Mouse (Mus musculus) MEL (cell line): ENCODE data around the gene Srsf3. TPM values are rescaled to one million over a fixed set of nuclear protein-coding genes. Genes with fewer than 3 reads are reported as not detected.

Source experiments
- DNase-seq: peaks from one replicate; pipeline ENCODE4 v3.0.0; 2011; ENCODE audit warnings: low read depth, low spot score
- H3K27ac ChIP-seq: 2 replicates; pipeline ENCODE4 v1.5.1; 2012; ENCODE audit warnings: low read depth, mild to moderate bottlenecking, control low read depth, low read length, moderate library complexity; ENCODE audit not compliant: control insufficient read depth
- H3K27me3 ChIP-seq, 2 experiments: fragments of 150-350 bp in 1 of 2; sonication (generic) in 1 of 2; 2 replicates each; pipeline ENCODE4 v1.6.1; 2012; ENCODE audit warnings: low read length in 2 of 2, mild to moderate bottlenecking in 2 of 2, improper control_type of control experiment in 1 of 2, moderate library complexity in 1 of 2; ENCODE audit not compliant: insufficient read depth in 2 of 2, control insufficient read depth in 1 of 2
- H3K36me3 ChIP-seq, 2 experiments: 2 replicates each; pipeline ENCODE4 v1.6.1; 2012 to 2014; ENCODE audit warnings: low read length in 2 of 2, improper control_type of control experiment in 1 of 2, inconsistent platforms in 1 of 2, mild to moderate bottlenecking in 1 of 2; ENCODE audit not compliant: insufficient read depth in 2 of 2, control insufficient read depth in 1 of 2
- H3K4me1 ChIP-seq, 2 experiments: fragments of 150-350 bp in 1 of 2; sonication (generic) in 1 of 2; 2 replicates each; pipeline ENCODE4 v1.6.1; 2012; ENCODE audit warnings: low read length in 2 of 2, improper control_type of control experiment in 1 of 2, mild to moderate bottlenecking in 1 of 2; ENCODE audit not compliant: insufficient read depth in 2 of 2, control insufficient read depth in 1 of 2
- H3K4me3 ChIP-seq, 2 experiments: fragments of 150-350 bp in 1 of 2; sonication (generic) in 1 of 2; 2 replicates each; pipeline ENCODE4 v1.5.1; 2012; ENCODE audit warnings: low read depth in 2 of 2, low read length in 2 of 2, mild to moderate bottlenecking in 2 of 2, moderate library complexity in 2 of 2, control low read depth in 1 of 2, improper control_type of control experiment in 1 of 2; ENCODE audit not compliant: control insufficient read depth in 1 of 2, insufficient read depth in 1 of 2
- H3K79me2 ChIP-seq: 2 replicates; pipeline ENCODE4 v1.6.1; 2012; ENCODE audit warnings: mild to moderate bottlenecking, low read length, moderate library complexity; ENCODE audit not compliant: control insufficient read depth, poor library complexity, insufficient read depth
- H3K9ac ChIP-seq: 2 replicates; pipeline ENCODE4 v1.6.1; 2012; ENCODE audit warnings: low read depth, mild to moderate bottlenecking, control low read depth, low read length, moderate library complexity; ENCODE audit not compliant: control insufficient read depth, poor library complexity, severe bottlenecking
- H3K9me3 ChIP-seq: fragments of 150-350 bp; sonication (generic); replicated peaks from 2 replicates; pipeline ENCODE4 v1.6.1; 2012; ENCODE audit warnings: mild to moderate bottlenecking, low read length, improper control_type of control experiment, moderate library complexity; ENCODE audit not compliant: insufficient read depth
- CHD2 ChIP-seq: IDR thresholded peaks from 2 replicates; pipeline ENCODE4 v1.6.1; 2011; ENCODE audit warnings: low read length, improper control_type of control experiment
- CTCF ChIP-seq, 3 experiments: IDR thresholded peaks in 2 of 3; conservative IDR thresholded peaks in 1 of 3; 2 replicates each; pipeline ENCODE4 v1.5.1; 2011 to 2012; ENCODE audit warnings: low read length in 3 of 3, low read depth in 2 of 3, mild to moderate bottlenecking in 2 of 3, improper control_type of control experiment in 1 of 3, inconsistent platforms in 1 of 3, mixed read lengths in 1 of 3, moderate library complexity in 1 of 3; ENCODE audit not compliant: control insufficient read depth in 1 of 3, insufficient read depth in 1 of 3, poor library complexity in 1 of 3, severe bottlenecking in 1 of 3
- ELF1 ChIP-seq: IDR thresholded peaks from 2 replicates; pipeline ENCODE4 v1.6.1; 2014; ENCODE audit warnings: low read depth, mild to moderate bottlenecking, inconsistent platforms, low read length, improper control_type of control experiment, moderate library complexity
- EP300 ChIP-seq, 2 experiments: IDR thresholded peaks; 2 replicates each; pipeline ENCODE4 v1.6.1; 2011; ENCODE audit warnings: improper control_type of control experiment in 2 of 2, low read length in 2 of 2, low read depth in 1 of 2, mild to moderate bottlenecking in 1 of 2
- ETS1 ChIP-seq: IDR thresholded peaks from 2 replicates; pipeline ENCODE4 v1.6.1; 2012; ENCODE audit warnings: low read depth, mild to moderate bottlenecking, inconsistent platforms, low read length, improper control_type of control experiment, moderate library complexity
- KAT2A ChIP-seq: conservative IDR thresholded peaks from 2 replicates; pipeline ENCODE4 v1.6.1; 2012; ENCODE audit warnings: low read depth, low read length, improper control_type of control experiment, inconsistent platforms
- MAFK ChIP-seq: IDR thresholded peaks from 2 replicates; pipeline ENCODE4 v1.6.1; 2011; ENCODE audit warnings: low read depth, mild to moderate bottlenecking, low read length, improper control_type of control experiment, borderline replicate concordance
- MAX ChIP-seq: IDR thresholded peaks from 2 replicates; pipeline ENCODE4 v1.6.1; 2011; ENCODE audit warnings: low read length, improper control_type of control experiment
- MAZ ChIP-seq: IDR thresholded peaks from 2 replicates; pipeline ENCODE4 v1.6.1; 2012; ENCODE audit warnings: low read depth, mild to moderate bottlenecking, inconsistent platforms, low read length, improper control_type of control experiment
- MEF2A ChIP-seq: IDR thresholded peaks from 2 replicates; pipeline ENCODE4 v1.6.1; 2014; ENCODE audit warnings: low read depth, mild to moderate bottlenecking, inconsistent platforms, low read length, improper control_type of control experiment; ENCODE audit not compliant: poor library complexity, insufficient replicate concordance, severe bottlenecking; ENCODE audit errors: extremely low read depth
- MXI1 ChIP-seq: IDR thresholded peaks from 2 replicates; pipeline ENCODE4 v1.6.1; 2011; ENCODE audit warnings: mild to moderate bottlenecking, low read depth, low read length, improper control_type of control experiment
- MYC ChIP-seq: IDR thresholded peaks from 2 replicates; pipeline ENCODE4 v1.6.1; 2011; ENCODE audit warnings: low read depth, mild to moderate bottlenecking, low read length, improper control_type of control experiment, moderate library complexity
- NELFE ChIP-seq: IDR thresholded peaks from 2 replicates; pipeline ENCODE4 v1.6.1; 2011; ENCODE audit warnings: low read depth, low read length, improper control_type of control experiment
- POLR2A ChIP-seq, 2 experiments: IDR thresholded peaks; 2 replicates each; pipeline ENCODE4 v1.6.1; 2011 to 2012; ENCODE audit warnings: low read length in 2 of 2, mild to moderate bottlenecking in 2 of 2, control low read depth in 1 of 2, improper control_type of control experiment in 1 of 2, low read depth in 1 of 2, moderate library complexity in 1 of 2; ENCODE audit not compliant: control insufficient read depth in 1 of 2, insufficient read depth in 1 of 2, poor library complexity in 1 of 2
- POLR2AphosphoS2 ChIP-seq: IDR thresholded peaks from 2 replicates; pipeline ENCODE4 v1.6.1; 2011; ENCODE audit warnings: low read length, improper control_type of control experiment
- POLR2AphosphoS5 ChIP-seq: IDR thresholded peaks from 2 replicates; pipeline ENCODE4 v1.6.1; 2012; ENCODE audit warnings: low read depth, borderline replicate concordance, mild to moderate bottlenecking, inconsistent platforms, low read length, moderate library complexity, mixed read lengths
- RAD21 ChIP-seq: IDR thresholded peaks from 2 replicates; pipeline ENCODE4 v1.6.1; 2011; ENCODE audit warnings: mild to moderate bottlenecking, low read depth, low read length, improper control_type of control experiment
- SIN3A ChIP-seq: IDR thresholded peaks from 2 replicates; pipeline ENCODE4 v1.6.1; 2012; ENCODE audit warnings: low read length, improper control_type of control experiment, inconsistent platforms
- SMC3 ChIP-seq: IDR thresholded peaks from 2 replicates; pipeline ENCODE4 v1.6.1; 2011; ENCODE audit warnings: low read depth, low read length, improper control_type of control experiment
- TAL1 ChIP-seq: IDR thresholded peaks from 2 replicates; pipeline ENCODE4 v1.6.1; 2012; ENCODE audit warnings: mild to moderate bottlenecking, inconsistent platforms, low read length, moderate library complexity, mixed read lengths
- TBP ChIP-seq: IDR thresholded peaks from 2 replicates; pipeline ENCODE4 v1.8.0; 2011; ENCODE audit warnings: low read depth, low read length, improper control_type of control experiment
- TCF12 ChIP-seq: IDR thresholded peaks from 2 replicates; pipeline ENCODE4 v1.6.1; 2014; ENCODE audit warnings: low read depth, mild to moderate bottlenecking, inconsistent platforms, low read length, improper control_type of control experiment, moderate library complexity
- UBTF ChIP-seq: IDR thresholded peaks from 2 replicates; pipeline ENCODE4 v1.6.1; 2012; ENCODE audit warnings: low read depth, mild to moderate bottlenecking, inconsistent platforms, low read length, improper control_type of control experiment, moderate library complexity, borderline replicate concordance; ENCODE audit not compliant: insufficient read depth
- ZC3H11A ChIP-seq: IDR thresholded peaks from 2 replicates; pipeline ENCODE4 v1.6.1; 2012; ENCODE audit warnings: low read depth, mild to moderate bottlenecking, inconsistent platforms, low read length, improper control_type of control experiment
- ZKSCAN1 ChIP-seq: IDR thresholded peaks from 2 replicates; pipeline ENCODE4 v1.6.1; 2012; ENCODE audit warnings: low read depth, mild to moderate bottlenecking, inconsistent platforms, low read length, improper control_type of control experiment, moderate library complexity
- ZMIZ1 ChIP-seq: IDR thresholded peaks from 2 replicates; pipeline ENCODE4 v1.6.1; 2012; ENCODE audit warnings: low read depth, mild to moderate bottlenecking, inconsistent platforms, low read length, improper control_type of control experiment, moderate library complexity
- ZNF384 ChIP-seq: IDR thresholded peaks from 2 replicates; pipeline ENCODE4 v1.6.1; 2012; ENCODE audit warnings: low read depth, mild to moderate bottlenecking, inconsistent platforms, low read length, improper control_type of control experiment
- polyA plus RNA-seq, 2 experiments: library from polyadenylated mRNA; stranded (reverse) in 1 of 2; unstranded in 1 of 2; fragments of >175 nt in 1 of 2; fragments of >200 nt in 1 of 2; gene quantifications; 2 replicates each; pipeline versions ENCODE4 v1.2.1 to v1.2.4; 2012; ENCODE audit warnings: low replicate concordance in 2 of 2, low read depth in 1 of 2; ENCODE audit not compliant: insufficient read length in 2 of 2, insufficient read depth in 1 of 2, missing spikeins in 1 of 2
- total RNA-seq: library from RNA; depleted of rRNA; stranded (reverse); fragments of 300-350 nt; gene quantifications from 2 replicates; pipeline ENCODE4 v1.2.3, GENCODE M21; 2012

Gene Srsf3
- total and polyA plus RNA-seq, 3 experiments: 326 to 556 (median 367) TPM

GRCm38 (mm10) chr17:28986833-28987232 lies 45.6 kb upstream of the Srsf3 start:
- Histone ChIP-seq H3K9me3 (no peaks in the 10 kb centered on the region), H3K27ac (no peak overlapping the region), H3K36me3 (no peaks in the 10 kb centered on the region; a peak in 2 of 4 replicates), H3K9ac (no peak overlapping the region), H3K4me3 (no peak overlapping the region), H3K79me2 (no peaks in the 10 kb centered on the region), H3K4me1 (no peaks in the 10 kb centered on the region), H3K27me3 (no peaks in the 10 kb centered on the region)
- DNase-seq: peak; percentile 54
- TF ChIP-seq CTCF (IDR thresholded peaks at IDR 0.05 in 2 of 3, conservative IDR thresholded peaks at IDR 0.05 in 1 of 3; ENCODE audit: control insufficient read depth in 1 of 3, insufficient read depth in 1 of 3, low read depth in 2 of 3, low read length in 3 of 3, poor library complexity in 1 of 3, severe bottlenecking in 1 of 3) (peak; percentile 42 to 86 (median 64)), EP300 (IDR thresholded peaks at IDR 0.05; ENCODE audit: low read depth in 1 of 2, low read length in 2 of 2) (no peak), ETS1 (no peak), ELF1 (no peak), TAL1 (no peak), SMC3 (peak; percentile 29), CHD2 (no peak), MXI1 (no peak), MAX (no peak), MAZ (no peak), NELFE (no peak), SIN3A (no peak), MAFK (no peak), RAD21 (peak; percentile 3; the same call in 1 of the 2 replicates), ZC3H11A (no peak), POLR2A (IDR thresholded peaks at IDR 0.05; ENCODE audit: control insufficient read depth in 1 of 2, insufficient read depth in 1 of 2, low read depth in 1 of 2, low read length in 2 of 2, poor library complexity in 1 of 2) (no peak), TBP (no peak), MYC (peak; percentile 38; the same call in 1 of the 2 replicates), TCF12 (no peak)

- no peaks in the 10 kb centered on the region for H3K4me1 ChIP-seq
- H3K4me3 ChIP-seq: no peak overlapping the region
- H3K9ac ChIP-seq: no peak overlapping the region
- H3K79me2 ChIP-seq: no peaks in the 10 kb centered on the region
- no peak for TF ChIP-seq ZMIZ1
- TF ChIP-seq POLR2AphosphoS5: no peak
- no peak for TF ChIP-seq POLR2AphosphoS2
- 0 out of 2 replicates have a peak, but pooled peaks have one; percentile 38 for TF ChIP-seq MAX
- peak; percentile 89 for TF ChIP-seq MYC
- 0 out of 2 replicates have a peak, but pooled peaks have one; percentile 44 for TF ChIP-seq ZC3H11A
- TF ChIP-seq POLR2A (IDR thresholded peaks at IDR 0.05; ENCODE audit: control insufficient read depth in 1 of 2, insufficient read depth in 1 of 2, low read depth in 1 of 2, low read length in 2 of 2, poor library complexity in 1 of 2): no peak
- TF ChIP-seq RAD21: peak; percentile 55
- TF ChIP-seq MAFK: no peak
- TF ChIP-seq TCF12: no peak
- TF ChIP-seq ZKSCAN1: no peak
- TF ChIP-seq MEF2A: no peak
- no peak for TF ChIP-seq KAT2A
- peak; percentile 89 for TF ChIP-seq SMC3
- peak; percentile 70 to 99 (median 79) for TF ChIP-seq CTCF (IDR thresholded peaks at IDR 0.05 in 2 of 3, conservative IDR thresholded peaks at IDR 0.05 in 1 of 3; ENCODE audit: control insufficient read depth in 1 of 3, insufficient read depth in 1 of 3, low read depth in 2 of 3, low read length in 3 of 3, poor library complexity in 1 of 3, severe bottlenecking in 1 of 3)
- TF ChIP-seq UBTF: no peak
- TF ChIP-seq ZNF384: peak; percentile 59
- no peak for TF ChIP-seq ETS1
- H3K27me3 ChIP-seq: no peaks in the 10 kb centered on the region
- H3K9me3 ChIP-seq: no peaks in the 10 kb centered on the region
- H3K27ac ChIP-seq: no peak overlapping the region
- peak; percentile 85 for DNase-seq
- H3K36me3 ChIP-seq: no peaks in the 10 kb centered on the region; a peak in 2 of 4 replicates
Measured at GRCm38 (mm10) chr17:28987713-28988112, 44.7 kb upstream of the Srsf3 start.
